Mouse (Mus musculus) ES-E14 (cell line): ENCODE results near the gene Ppp1r26. TPM values are rescaled to one million over a fixed set of nuclear protein-coding genes. Genes with fewer than 3 reads are reported as not detected.
"Not testable (repeated sequence)": the region's sequence is repeated elsewhere in the genome, so short reads cannot be mapped to it uniquely, and the experiment has no call there.

ENCODE experiments used
- DNase-seq: peaks from one replicate; pipeline ENCODE4 v3.0.0-alpha.2; 2013; ENCODE audit warnings: low read depth, low spot score
- H3K27ac ChIP-seq: 2 replicates; pipeline ENCODE4 v1.5.1; 2012; ENCODE audit warnings: low read depth, mild to moderate bottlenecking, low read length, moderate library complexity, mixed read lengths; ENCODE audit not compliant: poor library complexity, insufficient read depth, severe bottlenecking
- H3K36me3 ChIP-seq: 2 replicates; pipeline ENCODE4 v1.6.1; 2012; ENCODE audit warnings: mild to moderate bottlenecking, low read length, moderate library complexity, mixed read lengths; ENCODE audit not compliant: control insufficient read depth, poor library complexity, insufficient read depth, severe bottlenecking
- H3K4me1 ChIP-seq, 2 experiments: fragments of 150-350 bp in 1 of 2; sonication (generic) in 1 of 2; 2 replicates each; pipeline ENCODE4 v1.6.1; 2012; ENCODE audit warnings: low read length in 2 of 2, mild to moderate bottlenecking in 1 of 2, mixed read lengths in 1 of 2; ENCODE audit not compliant: control insufficient read depth in 2 of 2, insufficient read depth in 2 of 2, poor library complexity in 1 of 2
- H3K4me3 ChIP-seq, 2 experiments: fragments of 150-350 bp in 1 of 2; sonication (generic) in 1 of 2; 2 replicates each; pipeline ENCODE4 v1.5.1; 2012; ENCODE audit warnings: low read length in 2 of 2, low read depth in 1 of 2, mild to moderate bottlenecking in 1 of 2, mixed read lengths in 1 of 2; ENCODE audit not compliant: insufficient read depth in 1 of 2, poor library complexity in 1 of 2, severe bottlenecking in 1 of 2
- H3K9ac ChIP-seq: 2 replicates; pipeline ENCODE4 v1.6.1; 2012; ENCODE audit warnings: low read depth, mild to moderate bottlenecking, low read length, mixed read lengths; ENCODE audit not compliant: poor library complexity, insufficient read depth, severe bottlenecking
- H3K9me3 ChIP-seq: fragments of 150-350 bp; sonication (generic); 2 replicates; pipeline ENCODE4 v1.6.1; 2012; ENCODE audit warnings: low read depth, mild to moderate bottlenecking, low read length; ENCODE audit not compliant: control insufficient read depth, insufficient read depth
- CHD2 ChIP-seq: IDR thresholded peaks from 2 replicates; pipeline ENCODE4 v1.6.1; 2014; ENCODE audit warnings: mild to moderate bottlenecking, low read depth, low read length, inconsistent platforms
- HCFC1 ChIP-seq: IDR thresholded peaks from 2 replicates; pipeline ENCODE4 v1.6.1; 2012; ENCODE audit warnings: low read length, inconsistent platforms, borderline replicate concordance; ENCODE audit not compliant: insufficient read depth
- MAFK ChIP-seq: IDR thresholded peaks from 2 replicates; pipeline ENCODE4 v1.6.1; 2014; ENCODE audit warnings: mild to moderate bottlenecking, low read depth, low read length, inconsistent platforms; ENCODE audit not compliant: insufficient read depth
- ZC3H11A ChIP-seq: IDR thresholded peaks from 2 replicates; pipeline ENCODE4 v1.6.1; 2012; ENCODE audit warnings: low read depth, mild to moderate bottlenecking, inconsistent platforms, low read length, borderline replicate concordance
- ZNF384 ChIP-seq: IDR thresholded peaks from 2 replicates; pipeline ENCODE4 v1.6.1; 2012; ENCODE audit warnings: low read depth, low read length, inconsistent platforms
- in situ Hi-C, 2 experiments: fragments of 600-800 bp; cut with MboI; formaldehyde crosslinking; loops; one replicate each; pipeline ENCODE4 v1.15.1; 2025; ENCODE audit warnings: low sequenced_read_pairs in 2 of 2, inconsistent platforms in 1 of 2; ENCODE audit not compliant: unreplicated experiment in 2 of 2
- total RNA-seq: library from RNA; depleted of rRNA; stranded (reverse); fragments of 300-350 nt; gene quantifications from 2 replicates; pipeline ENCODE4 v1.2.3, GENCODE M21; 2012

Gene Ppp1r26
- total RNA-seq, 1 experiment, result 2.5 TPM

DNA sequence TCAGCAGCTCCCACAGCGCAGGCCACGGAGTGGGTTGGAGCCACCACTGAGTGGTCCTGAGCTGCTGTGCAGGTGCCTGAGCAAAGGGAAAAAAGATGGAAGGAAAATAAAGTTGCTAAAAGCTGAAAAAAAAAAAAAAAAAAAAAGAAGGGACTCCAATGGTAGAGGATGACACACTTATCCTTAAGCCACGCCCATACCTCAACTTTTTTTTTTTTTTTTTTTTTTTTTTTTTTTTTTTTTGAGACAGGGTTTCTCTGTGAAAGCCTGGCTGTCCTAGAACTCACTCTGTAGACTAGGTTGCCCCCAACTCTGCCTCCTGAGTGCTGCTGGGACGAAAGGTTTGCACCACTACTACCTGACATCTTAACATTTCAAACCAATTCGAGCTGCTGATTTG, 31.4 kb downstream of the Ppp1r26 start:
- H3K9me3 ChIP-seq, H3K27ac ChIP-seq, H3K9ac ChIP-seq, in situ Hi-C loops, H3K4me1 ChIP-seq, H3K4me3 ChIP-seq, H3K36me3 ChIP-seq, DNase-seq: not testable (repeated sequence)
- peak; percentile 64; the same call in 1 of the 2 replicates for TF ChIP-seq ZNF384

DNA sequence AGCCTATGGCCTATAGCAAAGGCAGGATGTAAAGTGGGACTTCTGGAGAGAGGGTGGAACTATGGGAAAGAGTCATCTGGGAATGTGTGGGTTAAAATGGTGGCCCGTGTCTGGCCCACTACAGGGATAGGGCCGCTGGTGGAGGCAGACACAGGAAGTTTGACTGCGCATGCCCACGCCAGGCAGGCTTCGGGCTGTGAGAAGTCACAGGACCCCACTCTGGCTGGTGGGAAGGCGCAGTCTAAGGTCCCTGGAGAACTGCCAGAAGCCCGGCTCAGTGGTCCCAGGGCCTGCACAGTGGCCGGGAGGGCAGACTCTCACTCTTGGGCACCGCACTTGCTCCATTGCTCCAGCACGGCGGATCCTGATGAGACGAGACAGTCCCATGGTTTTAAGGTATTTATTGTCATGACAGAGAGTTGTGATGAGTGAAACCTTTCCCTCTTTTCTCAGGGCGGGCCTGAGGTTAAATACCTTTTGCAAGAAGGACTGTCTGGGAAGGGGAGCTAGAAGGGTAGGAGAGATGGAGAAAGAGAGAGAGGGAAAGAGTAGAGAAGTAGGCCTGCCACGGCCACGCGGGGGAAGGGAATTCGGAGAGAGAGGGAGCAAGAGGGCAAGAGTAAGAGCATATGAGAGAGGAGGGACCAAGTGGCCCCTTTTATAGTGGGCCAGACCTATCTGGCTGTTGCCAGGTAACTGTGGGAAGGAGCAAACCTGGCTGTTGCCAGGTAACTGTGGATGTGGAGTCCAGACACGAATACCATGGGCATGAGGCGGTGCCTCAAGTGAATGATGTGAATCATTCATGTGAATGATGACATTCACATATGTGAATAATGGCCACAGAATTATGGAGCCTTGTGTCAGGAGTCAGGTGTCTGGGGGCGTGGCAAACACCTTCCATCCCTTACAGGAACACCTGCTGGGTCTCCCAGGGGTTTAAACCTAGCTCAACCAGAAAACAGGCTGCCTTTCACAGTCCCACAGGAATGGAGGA, 32.9 kb downstream of the Ppp1r26 start:
- Histone ChIP-seq H3K4me3 (peak overlapping the region; percentile 19 to 52), H3K27ac (no peak overlapping the region)
- DNase-seq, result no peak

DNA sequence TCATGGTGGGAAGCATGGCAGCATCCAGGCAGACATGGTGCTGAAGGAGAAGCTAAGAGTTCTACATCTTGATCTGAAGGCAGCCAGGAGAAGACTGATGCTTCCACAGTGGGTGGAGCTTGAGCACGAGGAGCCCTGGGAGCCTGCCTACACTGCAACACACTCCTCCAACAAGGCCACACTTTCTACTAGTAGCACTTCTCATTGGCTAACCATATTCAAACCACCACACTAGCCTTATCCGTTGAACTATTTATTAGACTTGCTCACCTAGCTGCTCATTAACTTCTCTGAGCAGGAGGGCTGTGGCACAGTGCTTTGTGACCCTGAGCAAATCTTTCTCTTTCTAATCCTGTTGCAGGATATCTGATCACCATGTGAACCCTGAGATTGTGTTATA, 37.3 kb downstream of the Ppp1r26 start:
- Histone ChIP-seq H3K36me3 (no peaks in the 10 kb centered on the region), H3K4me1 (peaks cover 1 to 7% of the 10 kb centered on the region in 2 experiments; a peak in 2 of 4 replicates), H3K4me3 (no peak overlapping the region), H3K27ac (no peak overlapping the region), H3K9ac (no peak overlapping the region), H3K9me3 (no peaks in the 10 kb centered on the region)
- TF ChIP-seq MAFK, result no peak
- TF ChIP-seq ZC3H11A, result no peak
- no peak for TF ChIP-seq CHD2
- no peak for TF ChIP-seq HCFC1
- TF ChIP-seq ZNF384, result no peak
- DNase-seq, result no peak
- in situ Hi-C loops, result no loop called here

More for the DNA sequence above, 32.9 kb downstream of the Ppp1r26 start:
- TF ChIP-seq ZC3H11A (no peak), CHD2 (no peak), HCFC1 (no peak), ZNF384 (no peak), MAFK (no peak)
- H3K4me1 ChIP-seq, result peaks cover 2 to 10% of the 10 kb centered on the region in 2 experiments; a peak in 3 of 4 replicates
- no peaks in the 10 kb centered on the region for H3K9me3 ChIP-seq
- H3K9ac ChIP-seq, result peak overlapping the region; percentile 4; the same call in 1 of the 2 replicates
- no peaks in the 10 kb centered on the region for H3K36me3 ChIP-seq
- in situ Hi-C loops, result no loop called here

DNA sequence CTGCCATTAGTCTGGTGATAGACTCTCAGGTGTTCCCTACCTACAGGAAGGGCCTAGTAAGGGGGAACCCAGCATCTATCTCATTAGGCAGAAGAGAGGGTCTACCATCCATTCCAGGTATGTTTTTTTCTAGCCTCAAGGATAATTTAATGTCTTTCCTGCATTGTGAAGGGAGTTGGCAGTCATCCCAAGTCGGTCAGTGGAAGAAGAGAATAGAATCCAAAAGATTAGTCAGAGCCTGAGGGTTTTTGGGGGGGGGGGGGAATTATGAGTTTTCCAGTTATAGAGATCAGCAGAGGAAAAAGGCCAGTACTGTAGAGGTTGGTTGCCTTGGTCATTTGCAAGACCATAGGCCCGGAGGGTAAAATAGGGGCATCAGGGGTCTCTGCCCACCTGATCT, 47.9 kb downstream of the Ppp1r26 start:
- H3K9me3 ChIP-seq, result peaks cover 3% of the 10 kb centered on the region; the same call in 1 of the 2 replicates
- no peaks in the 10 kb centered on the region for H3K36me3 ChIP-seq
- DNase-seq, result no peak
- H3K4me1 ChIP-seq, result peaks cover 0 to 3% of the 10 kb centered on the region in 2 experiments; a peak in 1 of 4 replicates
- no peak overlapping the region for H3K27ac ChIP-seq
- TF ChIP-seq HCFC1 (no peak), MAFK (no peak), ZNF384 (no peak), ZC3H11A (no peak), CHD2 (no peak)
- in situ Hi-C loops, result no loop called here
- H3K4me3 ChIP-seq, result no peak overlapping the region
- H3K9ac ChIP-seq, result no peak overlapping the region
